Mouse (Mus musculus): ENCODE measurements around the gene Cyp26a1. TPM values are rescaled to one million over a fixed set of nuclear protein-coding genes. Genes with fewer than 3 reads are reported as not detected.

Cyp26a1 gene
- polyA plus RNA-seq, 1 experiment from 2014 or later = 3.5 TPM

DNA sequence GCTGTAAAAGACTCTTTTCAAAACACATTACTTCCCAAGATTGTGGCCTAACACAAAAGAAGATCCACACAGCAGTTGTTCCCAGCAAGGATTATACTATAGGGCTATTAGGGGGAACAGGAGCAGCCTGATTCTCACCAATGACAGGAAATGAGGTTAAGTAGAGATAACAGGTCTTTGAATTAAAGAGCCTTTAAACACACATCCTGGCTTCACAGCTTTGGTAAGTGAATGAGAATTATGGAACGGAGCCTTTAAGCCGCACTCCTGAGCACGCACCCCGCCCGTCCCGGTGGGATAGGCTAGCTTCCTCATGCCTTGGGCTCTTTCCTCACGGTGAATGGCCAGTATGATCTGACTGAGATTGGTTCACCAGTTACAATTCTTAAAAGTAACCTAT lies 42.4 kb downstream of the Cyp26a1 start:
- no peaks in the 10 kb centered on the region for H3K36me3 ChIP-seq (ENCODE audit: control insufficient read depth, insufficient read depth, low read length)
- no peak for ATAC-seq (ENCODE audit: low FRiP score, low TSS enrichment)
- no peak overlapping the region for H3K9ac ChIP-seq (ENCODE audit: low read depth, low read length)
- no peak overlapping the region for H3K27ac ChIP-seq (ENCODE audit: low read depth, low read length)
- H3K4me3 ChIP-seq (ENCODE audit: low read length) = no peak overlapping the region
- no peaks in the 10 kb centered on the region for H3K27me3 ChIP-seq (ENCODE audit: control insufficient read depth, insufficient read depth, low read length)
- 21% methylated on average over 7 of the region's 7 CpGs for WGBS
- H3K9me3 ChIP-seq (ENCODE audit: control insufficient read depth, low read length) = no peaks in the 10 kb centered on the region
- no peaks in the 10 kb centered on the region for H3K4me1 ChIP-seq (ENCODE audit: control insufficient read depth, insufficient read depth, low read length)
- no peak overlapping the region for H3K4me2 ChIP-seq (replicated peaks; ENCODE audit: low read depth, low read length)

Other genes with a start within 250 kb of the Cyp26a1 start
- 14.2 and 26.8 TPM in 2 replicates for gene Exoc6, start 147.4 kb upstream of the Cyp26a1 start, polyA plus RNA-seq (2014; fragmentation: Nextera tagmentation; extraction: Ambion mirVana)
- gene Cyp26c1, start 12.2 kb upstream of the Cyp26a1 start, polyA plus RNA-seq (2014; fragmentation: Nextera tagmentation; extraction: Ambion mirVana) = not detected in 2 replicates